Mouse (Mus musculus): Measurements from ENCODE around the gene Ssr2.
A peak's percentile ranks its signal among the peaks of the same experiment; 100 is the strongest.

The Ssr2 gene

GRCm38 (mm10) chr3:88542486-88542885, 33.2 kb upstream of the Ssr2 start:
- no peak for DNase-seq (ENCODE audit: low spot score)

DNA sequence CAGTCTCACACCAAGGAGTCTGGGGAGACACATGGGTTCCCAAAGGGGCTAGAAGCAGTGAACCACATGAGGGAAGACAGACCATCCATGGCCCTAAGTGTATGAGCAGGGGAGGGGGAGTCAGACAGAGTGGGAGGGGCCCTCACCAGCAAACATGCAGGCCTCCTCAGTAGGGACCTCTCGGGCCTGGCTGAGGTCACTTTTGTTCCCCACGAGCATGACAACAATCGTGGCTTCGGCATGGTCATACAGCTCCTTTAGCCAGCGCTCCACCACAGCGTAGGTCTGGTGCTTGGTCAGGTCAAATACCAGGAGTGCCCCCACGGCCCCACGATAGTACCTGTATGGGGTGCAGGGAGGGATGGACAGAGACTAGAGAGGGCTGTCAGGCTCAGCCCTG, 32.5 kb upstream of the Ssr2 start:
- no peak for DNase-seq (ENCODE audit: low spot score)

- DNase-seq (ENCODE audit: low spot score) = no peak
Observed at GRCm38 (mm10) chr3:88543651-88544410, 31.8 kb upstream of the Ssr2 start.

DNA sequence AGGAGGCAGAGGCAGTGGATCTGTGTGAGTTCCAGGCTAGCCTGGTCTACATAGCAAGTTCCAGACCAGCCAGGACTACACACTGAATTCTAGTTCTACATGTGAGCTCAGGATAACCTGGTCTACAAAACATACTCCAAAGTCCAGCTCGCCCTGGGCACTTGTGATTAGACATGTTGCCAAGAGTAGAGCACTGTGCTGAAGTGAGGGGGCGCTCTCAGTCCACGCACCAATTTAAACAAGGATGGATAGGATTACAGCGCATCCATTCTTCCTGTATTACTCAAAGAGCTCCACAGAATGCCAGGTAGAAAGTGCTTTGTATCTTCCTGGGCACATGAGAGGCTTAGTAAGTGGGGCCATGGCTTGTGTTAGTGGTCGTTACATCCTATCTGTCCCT, 31.2 kb upstream of the Ssr2 start:
- no peak for DNase-seq (ENCODE audit: low spot score)

- DNase-seq (ENCODE audit: low spot score) = no peak
Observed at GRCm38 (mm10) chr3:88544955-88545591, 30.6 kb upstream of the Ssr2 start.

GRCm38 (mm10) chr3:88546674-88547418, 28.8 kb upstream of the Ssr2 start:
- DNase-seq (ENCODE audit: low spot score) = no peak

GRCm38 (mm10) chr3:88548180-88548917, 27.3 kb upstream of the Ssr2 start, which contains the start of gene Rab25:
Rab25 (minus strand) TSS chr3:88548300.
- no peak for DNase-seq (ENCODE audit: low spot score)

DNA sequence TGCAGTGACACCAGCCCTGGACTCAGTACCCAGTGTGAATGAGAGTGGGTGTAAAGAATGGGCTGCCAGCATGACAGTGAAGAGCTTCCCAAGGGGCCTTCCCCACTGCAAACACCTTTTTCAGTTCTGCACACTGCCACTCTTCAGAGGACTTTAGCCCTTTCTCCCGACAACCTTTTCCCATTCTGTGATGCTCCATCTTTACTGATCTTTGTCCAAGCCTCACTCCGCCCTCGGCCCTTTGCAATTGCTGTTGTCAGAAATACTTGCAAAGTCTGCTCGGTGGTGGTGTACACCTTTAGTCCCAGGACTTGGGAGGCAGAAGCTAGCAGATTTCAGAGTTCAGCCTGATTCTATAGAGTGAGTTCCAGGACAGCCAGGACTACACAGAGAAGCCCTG, 24.1 kb upstream of the Ssr2 start:
- DNase-seq (ENCODE audit: low spot score) = no peak

GRCm38 (mm10) chr3:88552082-88552645, 23.5 kb upstream of the Ssr2 start:
- no peak for DNase-seq (ENCODE audit: low spot score)

- peak; percentile 87 for DNase-seq (ENCODE audit: low spot score)
Observed at GRCm38 (mm10) chr3:88552676-88553524, 22.8 kb upstream of the Ssr2 start, which contains the start of gene Lamtor2. Lamtor2 (minus strand) TSS chr3:88553074.

GRCm38 (mm10) chr3:88553525-88553879, 22.2 kb upstream of the Ssr2 start, which contains the start of gene Ubqln4:
Ubqln4 (plus strand) TSS chr3:88553758.
- peak; percentile 94 for DNase-seq (ENCODE audit: low spot score)

- no peak for DNase-seq (ENCODE audit: low spot score)
Observed at GRCm38 (mm10) chr3:88553880-88554586, 21.6 kb upstream of the Ssr2 start.

DNA sequence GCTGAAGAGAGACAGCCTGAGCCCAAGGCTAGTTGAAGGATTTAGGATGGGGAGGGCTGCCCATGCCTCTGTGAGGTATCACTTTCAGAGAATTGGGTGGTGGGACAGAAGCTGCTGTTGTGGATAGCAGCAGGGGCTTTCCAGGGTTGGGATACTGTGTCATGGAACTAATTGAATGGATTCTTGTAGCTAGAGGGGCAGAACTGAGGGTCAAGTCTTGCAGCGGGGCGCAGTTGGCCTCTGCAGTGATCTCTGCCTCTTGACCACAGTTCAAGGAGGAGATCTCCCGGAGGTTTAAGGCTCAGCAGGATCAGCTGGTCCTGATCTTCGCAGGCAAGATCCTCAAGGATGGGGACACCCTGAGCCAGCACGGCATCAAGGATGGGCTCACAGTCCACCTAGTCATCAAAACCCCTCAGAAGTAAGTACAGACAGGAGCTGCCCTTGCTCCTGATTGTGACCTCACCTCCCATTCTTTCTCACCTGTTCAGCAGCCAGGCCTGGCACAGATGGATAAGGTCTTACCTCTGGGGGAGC, 20.5 kb upstream of the Ssr2 start:
- DNase-seq (ENCODE audit: low spot score) = no peak

DNA sequence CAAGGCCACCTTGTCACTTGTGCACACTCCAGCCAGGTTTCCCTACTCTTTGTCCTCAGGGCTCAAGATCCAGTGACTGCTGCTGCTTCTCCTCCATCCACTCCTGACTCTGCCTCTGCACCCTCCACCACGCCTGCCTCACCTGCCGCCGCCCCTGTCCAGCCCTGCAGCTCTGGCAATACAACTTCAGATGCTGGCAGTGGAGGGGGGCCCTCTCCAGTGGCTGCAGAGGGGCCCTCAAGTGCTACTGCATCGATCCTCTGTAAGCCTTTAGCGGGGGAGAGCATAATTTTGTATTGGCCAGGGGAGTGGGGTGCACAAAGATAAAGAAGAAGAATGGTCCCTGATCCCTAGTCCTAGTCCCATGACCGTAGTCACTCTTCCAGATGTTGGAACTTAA, 19.9 kb upstream of the Ssr2 start:
- no peak for DNase-seq (ENCODE audit: low spot score)

GRCm38 (mm10) chr3:88556616-88557015, 19.1 kb upstream of the Ssr2 start:
- DNase-seq (ENCODE audit: low spot score) = no peak

DNA sequence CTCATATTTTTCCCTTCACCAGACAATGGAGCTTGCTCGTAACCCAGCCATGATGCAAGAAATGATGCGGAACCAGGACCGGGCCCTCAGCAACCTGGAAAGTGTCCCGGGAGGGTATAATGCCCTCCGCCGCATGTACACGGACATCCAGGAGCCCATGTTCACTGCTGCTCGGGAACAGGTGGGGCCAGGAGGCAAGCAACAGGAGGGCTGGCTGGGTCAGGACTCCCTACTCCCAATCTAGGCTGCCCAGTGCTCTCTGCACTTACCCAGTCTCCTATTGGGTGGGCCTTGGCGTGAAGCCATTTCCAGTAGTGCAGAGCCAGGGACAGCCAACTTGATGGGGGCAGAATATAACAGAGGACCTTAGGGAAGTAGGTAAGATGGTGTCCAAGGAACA, 16.1 kb upstream of the Ssr2 start:
- DNase-seq (ENCODE audit: low spot score) = no peak

- no peak for DNase-seq (ENCODE audit: low spot score)
Observed at GRCm38 (mm10) chr3:88561989-88562388, 13.7 kb upstream of the Ssr2 start.

DNA sequence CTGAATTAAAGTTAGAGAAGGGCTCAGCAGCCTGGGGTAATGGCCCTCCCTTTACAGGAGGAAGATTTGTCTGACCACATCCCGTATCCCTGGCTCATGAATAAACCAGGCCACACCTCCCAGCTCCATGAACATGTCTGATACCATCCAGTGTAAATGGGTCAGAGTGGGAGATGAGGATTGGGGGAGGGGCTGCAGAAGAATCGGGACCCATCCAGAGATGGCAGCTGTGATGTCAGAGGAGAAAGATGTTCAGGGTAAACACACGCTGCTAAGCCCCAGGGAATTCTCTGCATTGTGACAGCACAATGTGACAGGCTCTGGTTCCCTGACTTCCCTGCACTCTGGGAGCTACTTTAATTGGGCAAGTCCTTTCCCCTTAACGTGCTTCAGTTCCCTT, 12.2 kb upstream of the Ssr2 start:
- DNase-seq (ENCODE audit: low spot score) = no peak

DNA sequence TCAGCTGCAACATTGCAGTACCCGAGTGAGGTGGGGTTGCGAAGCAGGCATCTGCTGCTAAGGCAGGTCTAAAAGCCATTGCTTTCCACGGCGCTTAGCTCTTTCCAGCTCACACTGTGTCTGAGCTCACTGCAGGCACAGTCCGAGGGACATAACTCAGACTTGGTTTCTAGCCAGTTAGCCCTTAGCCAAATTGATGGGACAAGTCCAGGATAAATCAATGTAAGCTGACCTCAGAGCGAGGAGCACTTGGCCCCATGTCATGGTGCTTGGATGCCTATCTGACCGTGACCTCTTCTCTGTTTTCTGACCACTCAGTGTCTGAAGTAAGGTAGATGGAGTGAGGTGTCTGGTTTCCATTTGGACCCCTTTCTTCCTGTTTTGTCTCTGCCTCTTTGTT, 11.7 kb upstream of the Ssr2 start:
- DNase-seq (ENCODE audit: low spot score) = no peak

DNA sequence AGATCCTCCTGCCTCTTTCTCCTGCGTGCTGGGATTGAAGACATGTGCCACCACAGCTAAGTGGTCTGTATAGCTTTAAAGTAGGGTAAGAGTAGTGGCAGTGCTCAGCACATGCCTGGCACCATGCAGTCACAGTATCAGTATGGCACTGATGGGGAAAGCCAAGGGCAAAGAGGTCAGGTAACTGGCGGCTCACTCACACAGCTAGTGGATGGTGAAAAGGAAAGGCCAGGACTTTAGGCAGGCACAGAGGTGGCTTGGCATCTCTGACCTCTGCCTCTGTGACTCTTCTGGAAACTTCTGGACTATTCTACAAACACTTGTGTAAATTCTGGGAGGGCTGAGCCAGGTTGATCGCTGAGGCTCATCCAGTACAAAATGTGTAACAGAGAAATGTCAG, 9.6 kb upstream of the Ssr2 start:
- no peak for DNase-seq (ENCODE audit: low spot score)
